Mouse (Mus musculus): ENCODE measurements at regions not wholly inside any gene's neighbourhood (a gene's known extent, or its start where the extent isn't known, plus 50 kb on each side); places are given as distances from the start of the nearest gene placed in this dataset.
"Not testable (repeated sequence)": the region's sequence is repeated elsewhere in the genome, so short reads cannot be mapped to it uniquely, and the experiment has no call there.

GRCm38 (mm10) chr17:94866630-94867029 lies 116.8 kb upstream of the Mettl4 start:
- DNase-seq (ENCODE audit: low read depth) = no peak

DNA sequence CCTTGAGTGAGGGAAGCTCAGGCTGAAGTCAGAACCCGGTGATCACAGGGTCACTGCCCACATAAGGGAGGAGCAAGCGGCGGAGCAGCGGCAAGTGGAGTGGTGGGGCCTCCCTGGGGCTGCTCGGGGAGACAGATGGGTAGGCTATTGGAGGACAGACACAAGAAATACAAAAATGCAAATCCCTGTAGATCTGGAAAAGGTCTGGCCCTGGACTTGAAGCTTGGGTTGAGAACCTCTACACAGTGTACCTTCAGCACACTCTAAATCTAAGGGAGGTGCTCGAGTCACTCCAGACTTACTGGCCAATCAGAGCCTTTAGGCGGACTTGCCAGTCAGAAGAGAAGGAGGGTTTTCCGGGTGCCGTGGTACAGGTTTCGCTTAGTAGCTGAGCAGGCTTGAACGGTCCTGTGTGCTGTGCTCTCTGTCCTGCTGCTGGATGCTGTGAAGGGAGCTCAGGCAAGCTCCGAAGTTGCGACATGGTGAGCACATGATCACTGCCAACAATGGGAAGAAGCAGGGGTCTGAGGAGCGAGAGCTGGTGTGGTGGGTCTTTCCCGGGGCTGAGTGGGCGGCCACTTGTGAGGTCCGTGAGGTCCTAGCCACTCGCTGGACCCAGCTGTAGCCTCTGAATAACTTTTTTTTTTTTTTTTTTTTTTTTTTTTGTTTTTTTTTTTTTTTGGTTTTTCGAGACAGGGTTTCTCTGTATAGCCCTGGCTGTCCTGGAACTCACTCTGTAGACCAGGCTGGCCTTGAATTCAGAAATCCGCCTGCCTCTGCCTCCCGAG lies 114.9 kb upstream of the Mettl4 start:
- DNase-seq (ENCODE audit: low read depth) = peak; percentile 71

DNA sequence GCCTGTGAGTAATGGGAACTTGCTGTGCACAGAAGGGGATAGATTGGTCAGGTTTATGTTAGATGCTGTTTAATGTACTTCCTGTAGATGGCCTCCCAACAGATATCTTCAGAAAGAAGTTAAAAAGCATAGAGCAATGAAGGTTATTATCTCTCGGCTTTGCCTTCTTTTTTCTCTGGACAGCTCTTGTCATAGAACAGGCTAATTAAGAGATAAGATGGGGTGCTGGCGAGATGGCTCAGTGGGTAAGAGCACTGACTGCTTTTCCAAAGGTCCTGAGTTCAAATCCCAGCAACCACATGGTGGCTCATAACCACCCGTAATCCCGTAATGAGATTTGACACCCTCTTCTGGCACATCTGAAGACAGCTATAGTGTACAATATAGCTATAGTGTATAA lies 104.9 kb upstream of the Mettl4 start:
- not testable (repeated sequence) for DNase-seq (ENCODE audit: low read depth)

- peak; percentile 65 for DNase-seq (ENCODE audit: low read depth)
Measured at GRCm38 (mm10) chr17:94834446-94835117, 84.8 kb upstream of the Mettl4 start.

DNA sequence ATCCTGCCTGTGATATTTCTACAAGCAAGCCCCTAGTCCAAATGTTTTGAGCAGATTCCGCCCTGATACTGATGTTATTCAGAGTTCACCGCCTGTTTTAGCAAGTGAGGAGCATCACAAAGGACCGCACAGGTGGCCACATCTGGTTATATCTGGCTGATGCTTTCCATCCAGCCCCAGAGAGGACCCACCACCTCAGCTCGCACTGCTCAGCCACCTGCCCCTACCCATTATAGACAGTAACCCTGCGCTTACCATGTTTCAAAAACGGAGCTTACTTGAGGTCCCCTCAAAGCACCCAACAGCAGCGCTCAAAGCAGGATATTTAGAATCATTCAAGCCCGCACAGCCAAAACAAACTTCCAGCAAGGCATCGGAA lies 84.2 kb upstream of the Mettl4 start:
- not testable (repeated sequence) for DNase-seq (ENCODE audit: low read depth)

DNA sequence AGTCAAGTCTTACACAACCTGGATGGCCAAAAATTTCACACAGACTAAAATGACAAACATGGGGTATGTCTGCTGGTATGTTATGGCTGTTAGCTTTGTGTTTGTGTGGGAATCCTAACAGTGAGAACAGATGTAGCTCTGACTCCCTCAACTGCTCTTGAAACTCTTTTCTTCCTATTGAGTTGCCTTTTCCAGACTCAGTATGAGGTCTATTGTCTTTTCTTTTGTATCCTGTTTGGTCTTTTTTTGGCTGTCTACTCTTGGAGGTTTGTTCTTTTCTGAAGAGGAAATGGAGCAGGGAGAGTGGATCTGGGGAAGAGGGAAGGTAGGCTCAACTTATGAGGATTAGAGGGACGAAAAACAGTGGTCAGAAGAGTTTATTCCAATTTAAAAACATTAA lies 76.6 kb upstream of the Mettl4 start:
- DNase-seq (ENCODE audit: low read depth) = not testable (repeated sequence)

- DNase-seq (ENCODE audit: low read depth) = no peak
Measured at GRCm38 (mm10) chr17:94808758-94809157, 58.9 kb upstream of the Mettl4 start.
